Mouse (Mus musculus): ENCODE measurements at regions not wholly inside any gene's neighbourhood (a gene's known extent, or its start where the extent isn't known, plus 50 kb on each side); places are given as distances from the start of the nearest gene placed in this dataset.

GRCm38 (mm10) chr10:118632187-118632586, 191.3 kb downstream of the Ifng start:
- TF ChIP-seq CTCF (IDR thresholded peaks at IDR 0.05; ENCODE audit: borderline replicate concordance, insufficient read depth, low read length) = no peak
- no peak for TF ChIP-seq POLR2A (IDR thresholded peaks at IDR 0.05; ENCODE audit: low read depth, low read length)
